Mouse (Mus musculus): ENCODE data around the gene Slc17a1. TPM values are rescaled to one million over a fixed set of nuclear protein-coding genes. Genes with fewer than 3 reads are reported as not detected.

The Slc17a1 gene
- polyA plus RNA-seq, 1 experiment from 2014 or later, result not detected

- WGBS, result 84% methylated on average over 9 of the region's 9 CpGs
These were observed 1.4 kb upstream of the Slc17a1 start for GRCm38 (mm10) chr13:23866086-23866710.

GRCm38 (mm10) chr13:23867000-23867399 is 550 bp upstream of the Slc17a1 start:
- H3K27me3 ChIP-seq (ENCODE audit: low read depth, poor library complexity, severe bottlenecking), result no peaks in the 10 kb centered on the region
- 0 out of 2 replicates have a peak, but pooled peaks cover 5% of the 10 kb centered on the region for H3K4me1 ChIP-seq
- H3K27ac ChIP-seq, result no peak overlapping the region
- no peak overlapping the region for H3K4me3 ChIP-seq
- WGBS, result 92% methylated on average over 6 of the region's 6 CpGs
- no peak for DNase-seq (ENCODE audit: low spot score)
- no peaks in the 10 kb centered on the region for H3K9me3 ChIP-seq (replicated peaks)
- no peaks in the 10 kb centered on the region for H3K36me3 ChIP-seq

More at GRCm38 (mm10) chr13:23866086-23866710, 1.4 kb upstream of the Slc17a1 start:
- H3K4me1 ChIP-seq, result 0 out of 2 replicates have a peak, but pooled peaks cover 5% of the 10 kb centered on the region
- no peak for DNase-seq (ENCODE audit: low spot score)
- no peak overlapping the region for H3K4me3 ChIP-seq
- H3K36me3 ChIP-seq, result no peaks in the 10 kb centered on the region
- no peaks in the 10 kb centered on the region for H3K9me3 ChIP-seq (replicated peaks)
- no peaks in the 10 kb centered on the region for H3K27me3 ChIP-seq (ENCODE audit: low read depth, poor library complexity, severe bottlenecking)
- H3K27ac ChIP-seq, result no peak overlapping the region

GRCm38 (mm10) chr13:23868790-23869533 is 1.4 kb downstream of the Slc17a1 start:
- no peaks in the 10 kb centered on the region for H3K9me3 ChIP-seq (replicated peaks)
- H3K4me3 ChIP-seq, result no peak overlapping the region
- no peak for DNase-seq (ENCODE audit: low spot score)
- H3K27me3 ChIP-seq (ENCODE audit: low read depth, poor library complexity, severe bottlenecking), result no peaks in the 10 kb centered on the region
- no peak overlapping the region for H3K27ac ChIP-seq
- H3K4me1 ChIP-seq, result 0 out of 2 replicates have a peak, but pooled peaks cover 5% of the 10 kb centered on the region
- WGBS, result 84% methylated on average over 8 of the region's 8 CpGs
- H3K36me3 ChIP-seq, result no peaks in the 10 kb centered on the region

GRCm38 (mm10) chr13:23869996-23870395 is 2.4 kb downstream of the Slc17a1 start:
- no peaks in the 10 kb centered on the region for H3K27me3 ChIP-seq (ENCODE audit: low read depth, poor library complexity, severe bottlenecking)
- no peaks in the 10 kb centered on the region for H3K36me3 ChIP-seq
- H3K4me3 ChIP-seq, result no peak overlapping the region
- 87% methylated on average over 3 of the region's 3 CpGs for WGBS
- H3K27ac ChIP-seq, result no peak overlapping the region
- H3K4me1 ChIP-seq, result 0 out of 2 replicates have a peak, but pooled peaks cover 5% of the 10 kb centered on the region
- no peaks in the 10 kb centered on the region for H3K9me3 ChIP-seq (replicated peaks)
- DNase-seq (ENCODE audit: low spot score), result no peak

GRCm38 (mm10) chr13:23873141-23873540 is 5.6 kb downstream of the Slc17a1 start:
- Histone ChIP-seq H3K4me3 (no peak overlapping the region), H3K4me1 (no peaks in the 10 kb centered on the region), H3K27me3 (ENCODE audit: low read depth, poor library complexity, severe bottlenecking) (no peaks in the 10 kb centered on the region), H3K36me3 (no peaks in the 10 kb centered on the region), H3K9me3 (replicated peaks) (no peaks in the 10 kb centered on the region), H3K27ac (no peak overlapping the region)
- DNase-seq (ENCODE audit: low spot score), result no peak
- 80% methylated on average over 5 of the region's 5 CpGs for WGBS

- no peak overlapping the region for H3K4me3 ChIP-seq
- no peaks in the 10 kb centered on the region for H3K27me3 ChIP-seq (ENCODE audit: low read depth, poor library complexity, severe bottlenecking)
- DNase-seq (ENCODE audit: low spot score), result no peak
- H3K4me1 ChIP-seq, result peaks cover 4% of the 10 kb centered on the region; the same call in 1 of the 2 replicates
- H3K36me3 ChIP-seq, result no peaks in the 10 kb centered on the region
- no peak overlapping the region for H3K27ac ChIP-seq
- no peaks in the 10 kb centered on the region for H3K9me3 ChIP-seq (replicated peaks)
- 87% methylated on average over 3 of the region's 3 CpGs for WGBS
These were observed 11.6 kb downstream of the Slc17a1 start for GRCm38 (mm10) chr13:23879106-23879505.

GRCm38 (mm10) chr13:23879636-23880035 is 12.1 kb downstream of the Slc17a1 start:
- H3K9me3 ChIP-seq (replicated peaks), result no peaks in the 10 kb centered on the region
- H3K27ac ChIP-seq, result no peak overlapping the region
- peaks cover 4% of the 10 kb centered on the region; the same call in 1 of the 2 replicates for H3K4me1 ChIP-seq
- H3K4me3 ChIP-seq, result no peak overlapping the region
- no peaks in the 10 kb centered on the region for H3K27me3 ChIP-seq (ENCODE audit: low read depth, poor library complexity, severe bottlenecking)
- WGBS, result 84% methylated on average over 5 of the region's 5 CpGs
- DNase-seq (ENCODE audit: low spot score), result no peak
- no peaks in the 10 kb centered on the region for H3K36me3 ChIP-seq

- WGBS, result 38% methylated on average over 2 of the region's 2 CpGs
- H3K36me3 ChIP-seq, result no peaks in the 10 kb centered on the region
- peak; percentile 38 for DNase-seq (ENCODE audit: low spot score)
- H3K4me1 ChIP-seq, result peaks cover 19% of the 10 kb centered on the region
- no peaks in the 10 kb centered on the region for H3K9me3 ChIP-seq (replicated peaks)
- H3K27me3 ChIP-seq (ENCODE audit: low read depth, poor library complexity, severe bottlenecking), result no peaks in the 10 kb centered on the region
- H3K27ac ChIP-seq, result no peak overlapping the region
- no peak overlapping the region for H3K4me3 ChIP-seq
These were observed 18.0 kb downstream of the Slc17a1 start for GRCm38 (mm10) chr13:23885540-23885939.

- WGBS, result 86% methylated on average over 3 of the region's 3 CpGs
- Histone ChIP-seq H3K27ac (no peak overlapping the region), H3K36me3 (no peaks in the 10 kb centered on the region), H3K27me3 (ENCODE audit: low read depth, poor library complexity, severe bottlenecking) (no peaks in the 10 kb centered on the region), H3K9me3 (replicated peaks) (no peaks in the 10 kb centered on the region), H3K4me3 (no peak overlapping the region), H3K4me1 (peaks cover 20% of the 10 kb centered on the region)
- no peak for DNase-seq (ENCODE audit: low spot score)
These were observed 19.6 kb downstream of the Slc17a1 start for GRCm38 (mm10) chr13:23887026-23887725.

- H3K4me1 ChIP-seq, result peaks cover 16% of the 10 kb centered on the region
- no peaks in the 10 kb centered on the region for H3K36me3 ChIP-seq
- 65% methylated on average over 6 of the region's 6 CpGs for WGBS
- H3K4me3 ChIP-seq, result no peak overlapping the region
- H3K9me3 ChIP-seq (replicated peaks), result no peaks in the 10 kb centered on the region
- peak overlapping the region; percentile 56 for H3K27ac ChIP-seq
- DNase-seq (ENCODE audit: low spot score), result peak; percentile 33
- H3K27me3 ChIP-seq (ENCODE audit: low read depth, poor library complexity, severe bottlenecking), result no peaks in the 10 kb centered on the region
These were observed 21.6 kb downstream of the Slc17a1 start for GRCm38 (mm10) chr13:23889011-23889605.

GRCm38 (mm10) chr13:23892592-23893268 is 25.2 kb downstream of the Slc17a1 start:
- DNase-seq (ENCODE audit: low spot score), result no peak
- no peaks in the 10 kb centered on the region for H3K36me3 ChIP-seq
- no peaks in the 10 kb centered on the region for H3K27me3 ChIP-seq (ENCODE audit: low read depth, poor library complexity, severe bottlenecking)
- H3K4me1 ChIP-seq, result peaks cover 16% of the 10 kb centered on the region
- H3K4me3 ChIP-seq, result no peak overlapping the region
- H3K27ac ChIP-seq, result no peak overlapping the region
- no peaks in the 10 kb centered on the region for H3K9me3 ChIP-seq (replicated peaks)
- WGBS, result 45% methylated on average over 9 of the region's 9 CpGs

GRCm38 (mm10) chr13:23893269-23893593 is 25.7 kb downstream of the Slc17a1 start:
- H3K9me3 ChIP-seq (replicated peaks), result no peaks in the 10 kb centered on the region
- H3K36me3 ChIP-seq, result no peaks in the 10 kb centered on the region
- no peaks in the 10 kb centered on the region for H3K27me3 ChIP-seq (ENCODE audit: low read depth, poor library complexity, severe bottlenecking)
- DNase-seq (ENCODE audit: low spot score), result no peak
- H3K4me1 ChIP-seq, result peaks cover 16% of the 10 kb centered on the region
- no peak overlapping the region for H3K27ac ChIP-seq
- H3K4me3 ChIP-seq, result no peak overlapping the region
- WGBS, result 80% methylated on average over 4 of the region's 4 CpGs
